ENCODE assay signal across 10 mouse cellular contexts in the genomic region with DNA sequence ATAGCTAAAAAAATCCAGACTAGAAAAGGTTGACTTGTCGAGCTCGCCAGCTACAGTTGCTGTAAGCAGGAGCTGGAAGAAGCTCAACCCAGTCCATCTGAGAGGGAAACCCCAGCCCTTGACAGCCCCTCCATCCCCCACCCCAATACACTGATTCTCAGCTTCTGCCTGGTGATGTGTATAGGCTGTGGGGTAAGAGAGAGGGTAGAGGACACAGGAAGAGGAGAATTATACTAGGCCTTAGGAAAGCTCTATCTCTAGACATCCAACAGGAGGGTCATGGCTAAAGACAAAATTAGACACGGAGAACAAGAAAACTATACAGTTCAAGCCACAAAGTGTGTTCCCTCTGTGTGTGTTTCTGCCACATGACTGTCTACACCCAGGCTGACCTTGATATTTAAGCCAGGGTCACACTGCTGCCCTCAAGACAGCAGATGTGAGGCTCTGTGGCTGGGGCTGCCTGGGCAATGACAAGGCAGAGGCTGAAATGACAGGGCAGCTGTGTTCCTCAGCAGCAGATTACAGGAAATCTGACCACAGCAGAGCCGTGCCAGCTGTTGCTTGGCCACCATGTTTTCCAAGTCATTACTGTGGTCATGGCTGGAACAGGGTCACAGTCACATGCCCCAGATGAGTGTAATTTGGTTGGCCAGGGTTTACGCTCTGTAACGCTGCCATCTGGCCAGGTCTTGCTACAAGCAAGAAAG.
DNase-seq lines count a peak whose midpoint lies in the region; ATAC-seq and TF ChIP-seq lines count a peak whose summit lies in the region.
"Had no signal": no experiment of that assay in that cellular context is flagged by ENCODE, and none has a peak within 500 bp of the region (broad histone marks: within the 10 kb centered on the region; RNA-seq: fewer than 3 reads in every experiment).

No protein-coding gene starts in this region.

- H3K4me2 ChIP-seq in heart, embryonic 12.5 days, result no peak overlapping the region
- H3K4me2 ChIP-seq in hindbrain, embryonic 12.5 days (replicated peaks), result no peak overlapping the region
- H3K4me2 ChIP-seq in midbrain, embryonic 16.5 days (ENCODE audit: low read length), result no peak overlapping the region

- TF ChIP-seq POLR2A in thymus, adult 2 months (IDR thresholded peaks at IDR 0.05; ENCODE audit: control insufficient read depth, extremely low read depth, insufficient read depth, low read length, poor library complexity), result no peak

- WGBS in heart, embryonic 12.5 days, result 70% methylated on average over 6 of the region's 6 CpGs
- WGBS in hindbrain, embryonic 12.5 days, result 83% methylated on average over 6 of the region's 6 CpGs
- WGBS in thymus, adult 2 months, result 42% methylated on average over 6 of the region's 6 CpGs
- WGBS in midbrain, embryonic 16.5 days, result 87% methylated on average over 6 of the region's 6 CpGs

- H3K27me3 ChIP-seq in heart, embryonic 12.5 days (replicated peaks), result no peaks in the 10 kb centered on the region
- H3K27me3 ChIP-seq in megakaryocyte, embryonic 14.5 days (replicated peaks), result no peaks in the 10 kb centered on the region
- no peaks in the 10 kb centered on the region for H3K27me3 ChIP-seq in hindbrain, embryonic 12.5 days
- H3K27me3 ChIP-seq in thymus, adult 2 months (ENCODE audit: control insufficient read depth, insufficient read depth, low read length), result no peaks in the 10 kb centered on the region
- H3K27me3 ChIP-seq in midbrain, embryonic 16.5 days (ENCODE audit: control insufficient read depth, insufficient read depth, low read depth, low read length), result no peaks in the 10 kb centered on the region

- ATAC-seq in heart, embryonic 12.5 days (ENCODE audit: insufficient number of reproducible peaks, low FRiP score), result no peak
- ATAC-seq in common myeloid progenitor, adult 5-6 weeks (replicated peaks; ENCODE audit: low read depth, poor library complexity, severe bottlenecking), result peak; percentile 92
- ATAC-seq in hindbrain, embryonic 12.5 days (ENCODE audit: low FRiP score), result no peak
- ATAC-seq in midbrain, embryonic 16.5 days, result no peak
- ATAC-seq: CD4-positive, CD25-positive, alpha-beta regulatory T cell, adult 4 months had no signal

- TF ChIP-seq CTCF in thymus, adult 2 months (IDR thresholded peaks at IDR 0.05; ENCODE audit: borderline replicate concordance, control insufficient read depth, extremely low read depth, insufficient read depth, low read length, poor library complexity), result no peak

- peaks cover 29% of the 10 kb centered on the region for H3K4me1 ChIP-seq in heart, embryonic 12.5 days (replicated peaks)
- peaks cover 79% of the 10 kb centered on the region for H3K4me1 ChIP-seq in megakaryocyte, embryonic 14.5 days
- peaks cover 3% of the 10 kb centered on the region; the same call in 1 of the 2 replicates for H3K4me1 ChIP-seq in hindbrain, embryonic 12.5 days
- H3K4me1 ChIP-seq in thymus, adult 2 months (replicated peaks; ENCODE audit: control insufficient read depth, insufficient read depth, low read length), result peaks cover 8% of the 10 kb centered on the region
- H3K4me1 ChIP-seq in midbrain, embryonic 16.5 days (ENCODE audit: control insufficient read depth, insufficient read depth, low read length), result no peaks in the 10 kb centered on the region

- no peak overlapping the region for H3K27ac ChIP-seq in heart, embryonic 12.5 days (ENCODE audit: poor library complexity, severe bottlenecking)
- H3K27ac ChIP-seq in hindbrain, embryonic 12.5 days, result no peak overlapping the region
- no peak overlapping the region for H3K27ac ChIP-seq in thymus, adult 2 months (ENCODE audit: control insufficient read depth, insufficient read depth, low read length)
- H3K27ac ChIP-seq in midbrain, embryonic 16.5 days (ENCODE audit: low read length), result no peak overlapping the region
- H3K27ac ChIP-seq: left cerebral cortex, adult 2 months had no signal

- no peaks in the 10 kb centered on the region for H3K36me3 ChIP-seq in heart, embryonic 12.5 days
- H3K36me3 ChIP-seq in megakaryocyte, embryonic 14.5 days (replicated peaks; ENCODE audit: low read length), result no peaks in the 10 kb centered on the region
- H3K36me3 ChIP-seq in hindbrain, embryonic 12.5 days, result no peaks in the 10 kb centered on the region
- no peaks in the 10 kb centered on the region for H3K36me3 ChIP-seq in thymus, adult 2 months (ENCODE audit: control insufficient read depth, insufficient read depth, low read length)
- no peaks in the 10 kb centered on the region for H3K36me3 ChIP-seq in midbrain, embryonic 16.5 days (ENCODE audit: control insufficient read depth, insufficient read depth, low read length)

- H3K4me3 ChIP-seq in heart, embryonic 12.5 days, result no peak overlapping the region
- H3K4me3 ChIP-seq in megakaryocyte, embryonic 14.5 days (replicated peaks), result peak overlapping the region; percentile 7
- H3K4me3 ChIP-seq in hindbrain, embryonic 12.5 days, result no peak overlapping the region
- no peak overlapping the region for H3K4me3 ChIP-seq in thymus, adult 2 months (ENCODE audit: control insufficient read depth, insufficient read depth, low read length)
- H3K4me3 ChIP-seq in midbrain, embryonic 16.5 days (ENCODE audit: low read depth, low read length), result no peak overlapping the region
- H3K4me3 ChIP-seq: left cerebral cortex, adult 2 months had no signal

- no peaks in the 10 kb centered on the region for H3K9me3 ChIP-seq in heart, embryonic 12.5 days (replicated peaks)
- H3K9me3 ChIP-seq in megakaryocyte, embryonic 14.5 days, result no peaks in the 10 kb centered on the region
- no peaks in the 10 kb centered on the region for H3K9me3 ChIP-seq in hindbrain, embryonic 12.5 days (replicated peaks)
- H3K9me3 ChIP-seq in midbrain, embryonic 16.5 days (replicated peaks; ENCODE audit: control insufficient read depth, low read length, poor library complexity, severe bottlenecking), result no peaks in the 10 kb centered on the region

- no peak overlapping the region for H3K9ac ChIP-seq in heart, embryonic 12.5 days
- no peak overlapping the region for H3K9ac ChIP-seq in hindbrain, embryonic 12.5 days
- H3K9ac ChIP-seq in midbrain, embryonic 16.5 days (ENCODE audit: low read depth, low read length), result no peak overlapping the region

- peak; percentile 98 for DNase-seq in heart, adult 11 months
- peak; percentile 49 for DNase-seq in heart, postnatal 4 days
- no peak for DNase-seq in thymus, adult 2 months
